In the genomic region with DNA sequence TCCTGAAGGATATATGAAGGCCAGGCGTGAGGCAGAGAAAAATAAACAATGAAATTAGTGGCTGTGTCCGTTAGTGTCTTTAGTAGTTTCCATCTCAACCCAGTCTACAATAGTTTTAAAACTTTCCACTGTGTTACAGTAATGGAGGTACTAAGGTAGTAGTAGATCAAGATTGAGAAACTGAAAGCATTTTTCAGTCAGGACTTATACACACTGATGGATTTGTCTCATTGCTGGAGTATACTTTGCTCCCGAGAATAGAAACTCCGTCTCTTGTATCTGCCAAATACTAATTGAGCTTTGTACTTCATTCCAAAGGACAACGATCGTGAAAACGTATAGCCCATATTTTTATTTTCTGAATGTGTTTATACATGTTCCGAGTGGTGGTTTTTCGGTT, we compare ENCODE assay signal across 8 mouse cellular contexts. TPM values are rescaled to one million over a fixed set of nuclear protein-coding genes. Genes with fewer than 3 reads are reported as not detected.
DNase-seq lines count a peak whose midpoint lies in the region; ATAC-seq lines count a peak whose summit lies in the region.

No protein-coding gene starts in this region.

- peak overlapping the region; percentile 96 for H3K27ac ChIP-seq in lung, embryonic 15.5 days
- H3K27ac ChIP-seq in embryonic facial prominence, embryonic 14.5 days (replicated peaks; ENCODE audit: low read depth, low read length) = peak overlapping the region; percentile 96
- peak overlapping the region; percentile 96 for H3K27ac ChIP-seq in limb, embryonic 10.5 days

- no peak for DNase-seq in lung, postnatal 4 days
- DNase-seq in embryonic facial prominence, embryonic 14.5 days (ENCODE audit: low spot score) = no peak
- DNase-seq in limb, embryonic 10.5 days (ENCODE audit: low spot score) = no peak
- peak; percentile 24 for DNase-seq in splenic B cell, adult 2 months (ENCODE audit: low read depth, low spot score)
- DNase-seq in thymus, postnatal 4 days = no peak
- no peak for DNase-seq in kidney, adult 18-20 months

- peak overlapping the region; percentile 54 for H3K4me2 ChIP-seq in lung, embryonic 15.5 days
- H3K4me2 ChIP-seq in embryonic facial prominence, embryonic 14.5 days (ENCODE audit: low read depth, low read length) = peak overlapping the region; percentile 74

- ATAC-seq in lung, embryonic 15.5 days (ENCODE audit: borderline replicate concordance, extremely low read depth, low FRiP score, low TSS enrichment) = no peak
- ATAC-seq in embryonic facial prominence, embryonic 14.5 days (ENCODE audit: low read depth) = no peak
- ATAC-seq in megakaryocyte progenitor cell, adult 5-6 weeks (replicated peaks; ENCODE audit: poor library complexity) = no peak

- peak overlapping the region; percentile 91 for H3K4me3 ChIP-seq in lung, embryonic 15.5 days
- peak overlapping the region; percentile 81 for H3K4me3 ChIP-seq in embryonic facial prominence, embryonic 14.5 days (ENCODE audit: low read depth, low read length)
- peak overlapping the region; percentile 93 for H3K4me3 ChIP-seq in limb, embryonic 10.5 days

- 19% methylated on average over 9 of the region's 9 CpGs for WGBS in lung, embryonic 15.5 days
- 35% methylated on average over 9 of the region's 9 CpGs for WGBS in embryonic facial prominence, embryonic 14.5 days
- 53% methylated on average over 9 of the region's 9 CpGs for WGBS in limb, embryonic 10.5 days

- no peaks in the 10 kb centered on the region for H3K9me3 ChIP-seq in lung, embryonic 15.5 days
- no peaks in the 10 kb centered on the region for H3K9me3 ChIP-seq in embryonic facial prominence, embryonic 14.5 days (ENCODE audit: control insufficient read depth, low read length)
- H3K9me3 ChIP-seq in limb, embryonic 10.5 days (replicated peaks) = no peaks in the 10 kb centered on the region

- H3K4me1 ChIP-seq in lung, embryonic 15.5 days = peaks cover 21% of the 10 kb centered on the region
- peaks cover 14% of the 10 kb centered on the region for H3K4me1 ChIP-seq in embryonic facial prominence, embryonic 14.5 days (ENCODE audit: control insufficient read depth, insufficient read depth, low read length)
- H3K4me1 ChIP-seq in limb, embryonic 10.5 days = peaks cover 12% of the 10 kb centered on the region

- H3K36me3 ChIP-seq in lung, embryonic 15.5 days = peaks cover 5% of the 10 kb centered on the region; the same call in 1 of the 2 replicates
- H3K36me3 ChIP-seq in embryonic facial prominence, embryonic 14.5 days (ENCODE audit: control insufficient read depth, insufficient read depth, low read length) = peaks cover 10% of the 10 kb centered on the region
- H3K36me3 ChIP-seq in limb, embryonic 10.5 days = peaks cover 15% of the 10 kb centered on the region
- peaks cover 2% of the 10 kb centered on the region; the same call in 1 of the 2 replicates for H3K36me3 ChIP-seq in splenic B cell, adult 2 months (ENCODE audit: control insufficient read depth, insufficient read depth, low read length, poor library complexity, severe bottlenecking)

- peak overlapping the region; percentile 96 for H3K9ac ChIP-seq in lung, embryonic 15.5 days
- H3K9ac ChIP-seq in embryonic facial prominence, embryonic 14.5 days (ENCODE audit: low read depth, low read length) = peak overlapping the region; percentile 96

- no peaks in the 10 kb centered on the region for H3K27me3 ChIP-seq in lung, embryonic 15.5 days
- H3K27me3 ChIP-seq in embryonic facial prominence, embryonic 14.5 days (replicated peaks; ENCODE audit: control insufficient read depth, insufficient read depth, low read length) = no peaks in the 10 kb centered on the region
- H3K27me3 ChIP-seq in limb, embryonic 10.5 days (ENCODE audit: low read depth, poor library complexity, severe bottlenecking) = no peaks in the 10 kb centered on the region
- no peaks in the 10 kb centered on the region for H3K27me3 ChIP-seq in splenic B cell, adult 2 months (ENCODE audit: control insufficient read depth, insufficient read depth, low read length, poor library complexity, severe bottlenecking)

RNA-seq across cellular contexts. Expression of a gene that starts 1.0 kb away (rescaled TPM):
- 41.1 and 42.7 TPM in 2 replicates for polyA plus RNA-seq in lung, embryonic 15.5 days (2015; fragmentation: Nextera tagmentation; extraction: Ambion mirVana)
- polyA plus RNA-seq in embryonic facial prominence, embryonic 14.5 days (2014; fragmentation: Nextera tagmentation; extraction: Ambion mirVana) = 35.0 and 35.3 TPM in 2 replicates
- 45.2 and 50.7 TPM in 2 replicates for polyA plus RNA-seq in limb, embryonic 10.5 days (2016; fragmentation: Nextera tagmentation; extraction: Ambion mirVana)
- total RNA-seq in megakaryocyte progenitor cell, adult 5-6 weeks (2015) = 38.4 and 51.5 TPM in 2 replicates
- 25.7 and 26.2 TPM in 2 replicates for total RNA-seq in megakaryocyte progenitor cell, adult 5-6 weeks (2017)

RNA-seq across cellular contexts. Expression of a gene that starts 1.1 kb away (rescaled TPM):
- 23.7 and 26.2 TPM in 2 replicates for polyA plus RNA-seq in lung, embryonic 15.5 days (2015; fragmentation: Nextera tagmentation; extraction: Ambion mirVana)
- 20.9 and 22.3 TPM in 2 replicates for polyA plus RNA-seq in embryonic facial prominence, embryonic 14.5 days (2014; fragmentation: Nextera tagmentation; extraction: Ambion mirVana)
- polyA plus RNA-seq in limb, embryonic 10.5 days (2016; fragmentation: Nextera tagmentation; extraction: Ambion mirVana) = 18.3 and 19.1 TPM in 2 replicates
- total RNA-seq in megakaryocyte progenitor cell, adult 5-6 weeks (2015) = 29.1 and 37.6 TPM in 2 replicates
- 20.6 and 24.5 TPM in 2 replicates for total RNA-seq in megakaryocyte progenitor cell, adult 5-6 weeks (2017)
